Mouse (Mus musculus) B cell, adult 2 months (primary cell): ENCODE results near the gene Hoxc13.

Source experiments
- DNase-seq, 2 experiments: peaks; one replicate each; pipeline ENCODE4 v3.0.0; 2022

Gene Hoxc13

DNA sequence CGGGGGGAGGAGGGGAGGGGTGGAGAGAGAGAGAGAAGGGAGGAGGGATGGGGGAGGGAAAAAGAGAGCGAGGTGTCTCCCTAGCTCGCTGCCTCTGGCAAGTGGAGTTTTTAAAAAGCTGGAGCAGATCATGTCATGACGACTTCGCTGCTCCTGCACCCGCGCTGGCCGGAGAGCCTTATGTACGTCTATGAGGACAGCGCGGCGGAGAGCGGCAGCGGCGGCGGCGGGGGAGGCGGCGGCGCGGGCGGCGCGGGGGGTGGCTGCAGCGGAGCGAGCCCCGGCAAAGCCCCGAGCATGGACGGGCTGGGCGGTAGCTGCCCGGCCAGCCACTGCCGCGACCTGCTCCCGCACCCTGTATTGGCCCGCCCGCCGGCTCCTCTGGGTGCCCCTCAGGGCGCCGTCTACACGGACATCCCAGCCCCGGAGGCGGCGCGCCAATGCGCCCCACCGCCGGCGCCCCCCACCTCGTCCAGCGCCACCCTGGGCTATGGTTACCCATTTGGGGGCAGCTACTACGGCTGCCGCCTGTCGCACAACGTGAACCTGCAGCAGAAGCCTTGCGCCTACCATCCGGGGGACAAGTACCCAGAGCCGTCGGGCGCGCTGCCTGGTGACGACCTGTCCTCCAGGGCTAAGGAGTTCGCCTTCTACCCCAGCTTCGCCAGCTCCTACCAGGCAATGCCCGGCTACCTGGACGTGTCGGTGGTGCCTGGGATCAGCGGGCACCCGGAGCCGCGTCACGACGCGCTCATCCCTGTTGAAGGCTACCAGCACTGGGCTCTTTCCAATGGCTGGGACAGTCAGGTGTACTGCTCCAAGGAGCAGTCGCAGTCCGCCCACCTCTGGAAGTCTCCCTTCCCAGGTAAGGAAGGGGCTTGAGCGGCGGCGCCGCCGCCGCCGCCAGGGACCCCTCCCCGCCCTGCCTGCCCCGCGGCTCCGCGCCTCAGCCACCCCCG lies at the start of gene Hoxc13:
Hoxc13 (plus strand) TSS at position 51 of the 959 bp plus-strand sequence.
- no peak for DNase-seq

DNA sequence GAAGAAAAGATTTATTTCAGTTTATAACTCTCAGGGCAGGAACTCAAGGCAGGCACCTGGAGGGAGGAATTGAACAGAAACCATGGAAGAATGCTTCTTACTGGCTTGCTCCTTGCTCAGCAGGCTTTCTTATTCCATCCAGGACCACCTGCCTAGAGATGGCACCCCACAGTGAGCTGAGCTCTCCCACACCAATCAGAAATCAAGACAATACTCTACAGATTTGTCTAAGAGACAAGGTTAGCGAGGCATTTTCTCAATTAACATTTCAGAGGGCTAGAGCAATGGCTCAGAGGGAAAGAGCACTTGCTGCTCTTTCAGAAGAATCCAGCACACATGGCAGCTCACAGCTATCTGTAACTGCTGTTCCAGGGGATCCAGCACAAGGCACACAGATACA lies 35.1 kb upstream of the Hoxc13 start:
- DNase-seq = no peak

DNA sequence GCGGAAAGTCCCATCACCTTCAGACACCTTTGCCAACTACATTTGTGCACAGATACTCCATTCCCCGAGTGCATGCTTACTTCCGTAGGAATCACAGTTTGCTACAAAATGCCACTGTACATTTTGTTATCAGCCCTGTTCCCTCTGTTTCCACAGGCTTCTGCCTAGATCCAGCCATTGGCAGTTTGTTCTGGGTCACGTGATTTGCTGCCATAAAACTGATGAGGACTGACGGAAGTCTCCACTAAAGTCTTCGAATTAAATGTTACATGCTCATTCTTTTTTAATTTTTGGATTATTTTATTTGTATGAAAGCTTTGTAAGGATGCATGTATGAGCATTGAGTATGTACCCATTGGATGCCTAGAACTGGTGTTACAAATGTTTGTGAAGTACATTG lies 25.8 kb upstream of the Hoxc13 start:
- DNase-seq = no peak

GRCm38 (mm10) chr15:102904946-102905345 lies 16.0 kb upstream of the Hoxc13 start:
- DNase-seq = no peak

DNA sequence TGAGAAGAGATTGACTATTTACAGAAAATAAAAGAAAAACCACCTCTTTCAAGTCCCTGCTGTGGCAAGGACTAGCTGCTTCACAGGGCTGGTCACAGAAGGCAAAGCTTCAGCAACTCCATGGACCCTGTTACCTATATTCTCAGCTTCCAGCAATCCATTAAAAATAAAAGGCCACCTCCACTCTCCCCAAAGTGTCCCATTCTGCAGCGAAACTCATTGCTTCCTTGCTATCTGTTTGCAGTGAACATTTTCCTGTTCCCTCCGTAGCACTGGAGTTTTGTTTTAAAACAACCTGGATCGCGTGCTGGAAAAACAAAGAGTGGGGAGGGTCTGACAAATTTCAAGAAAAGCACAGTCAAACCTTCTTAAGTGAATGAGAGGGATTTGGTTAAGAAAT lies 11.4 kb upstream of the Hoxc13 start:
- DNase-seq = no peak

DNA sequence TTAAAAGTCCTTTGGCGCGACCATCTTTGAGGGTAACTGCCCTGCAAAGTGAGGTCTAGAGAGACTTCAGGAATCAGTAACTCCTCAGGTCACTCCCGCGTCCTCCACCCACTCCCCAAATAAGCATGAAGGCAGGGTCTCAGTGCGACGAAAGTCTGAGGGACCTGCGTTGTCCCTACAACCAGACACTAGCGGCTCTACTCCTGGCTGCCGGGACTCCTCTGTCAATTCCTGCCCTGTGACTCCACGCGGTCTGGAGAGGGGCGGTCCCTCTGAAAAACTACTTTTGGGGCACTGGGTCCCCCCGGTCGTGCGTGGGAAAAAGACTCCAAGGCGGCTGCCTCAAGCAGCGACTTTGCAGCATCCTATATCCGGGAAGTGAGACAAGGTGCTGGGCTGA lies 10.9 kb upstream of the Hoxc13 start:
- DNase-seq = no peak

GRCm38 (mm10) chr15:102910496-102911095 lies 10.3 kb upstream of the Hoxc13 start:
- DNase-seq = no peak

DNA sequence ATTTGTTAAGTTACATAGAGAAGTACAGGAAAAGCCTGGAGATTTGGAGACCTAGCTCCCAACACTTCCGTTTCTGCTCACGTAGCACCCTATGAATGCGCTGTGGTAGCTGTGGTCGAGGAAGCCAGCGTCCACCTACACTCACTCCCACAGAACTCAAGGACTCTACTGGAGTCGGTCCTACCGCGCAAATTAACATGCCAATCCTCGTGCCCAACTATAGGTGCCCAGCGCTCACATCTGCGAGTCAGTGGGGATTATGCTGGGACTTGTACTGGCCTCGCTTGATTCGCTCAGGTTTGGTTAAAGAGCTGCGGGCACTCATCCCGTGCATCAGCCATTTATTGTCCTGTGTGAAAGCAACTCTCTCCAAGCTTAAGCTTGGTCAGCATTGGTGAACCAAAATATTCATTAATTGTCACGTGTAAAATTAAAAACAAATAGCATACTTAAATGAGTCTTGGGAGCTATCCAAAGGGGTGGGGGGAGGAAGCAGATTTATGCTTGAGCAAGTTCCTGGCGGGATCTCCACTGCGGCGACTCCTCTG lies 7.8 kb upstream of the Hoxc13 start:
- no peak for DNase-seq

GRCm38 (mm10) chr15:102917972-102918572 lies 2.8 kb upstream of the Hoxc13 start:
- DNase-seq = no peak

GRCm38 (mm10) chr15:102918611-102919265 lies 2.2 kb upstream of the Hoxc13 start:
- no peak for DNase-seq

DNA sequence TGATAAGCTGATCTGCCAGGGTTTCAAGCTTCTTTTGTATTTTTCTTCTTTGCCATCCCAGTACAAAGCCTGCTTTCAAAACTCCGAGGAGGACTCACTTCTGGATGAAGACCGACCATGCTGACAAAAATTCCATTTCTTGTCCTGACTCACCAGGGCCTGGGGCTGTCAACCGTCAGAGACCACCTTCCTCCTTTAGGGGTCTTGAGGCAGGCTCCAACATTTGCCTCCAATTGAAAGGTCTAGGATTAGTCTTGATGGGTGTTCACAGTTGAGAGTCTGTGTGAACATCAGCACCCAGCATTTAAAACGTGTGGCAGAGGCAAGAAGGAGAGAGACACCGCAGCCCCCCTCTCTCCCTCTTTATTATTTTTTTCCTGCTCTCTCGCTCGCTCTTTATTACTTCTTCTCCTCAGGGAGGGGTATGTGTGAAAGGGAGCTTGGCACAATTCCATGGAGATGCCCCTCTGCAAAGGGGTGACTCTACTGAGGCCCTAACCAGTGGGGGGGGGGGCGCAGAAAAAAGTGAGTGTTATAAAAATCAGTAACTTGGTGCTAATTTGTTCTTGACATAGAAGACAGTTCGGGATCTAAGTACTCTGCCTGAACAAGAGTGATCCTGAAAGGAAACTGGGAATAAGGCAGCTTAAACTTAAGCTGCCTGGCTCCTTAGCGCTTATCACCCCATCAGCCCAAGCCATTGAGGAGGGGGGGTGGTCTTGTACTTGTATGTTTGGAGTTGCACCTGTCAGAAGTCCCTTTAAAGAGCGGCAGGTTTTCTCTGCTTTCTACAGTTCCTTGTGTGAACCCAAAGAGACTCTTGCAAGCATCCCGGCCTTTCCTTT lies 1.3 kb upstream of the Hoxc13 start:
- DNase-seq = no peak

- DNase-seq = no peak
Observed at GRCm38 (mm10) chr15:102920619-102921018, 284 bp upstream of the Hoxc13 start.

DNA sequence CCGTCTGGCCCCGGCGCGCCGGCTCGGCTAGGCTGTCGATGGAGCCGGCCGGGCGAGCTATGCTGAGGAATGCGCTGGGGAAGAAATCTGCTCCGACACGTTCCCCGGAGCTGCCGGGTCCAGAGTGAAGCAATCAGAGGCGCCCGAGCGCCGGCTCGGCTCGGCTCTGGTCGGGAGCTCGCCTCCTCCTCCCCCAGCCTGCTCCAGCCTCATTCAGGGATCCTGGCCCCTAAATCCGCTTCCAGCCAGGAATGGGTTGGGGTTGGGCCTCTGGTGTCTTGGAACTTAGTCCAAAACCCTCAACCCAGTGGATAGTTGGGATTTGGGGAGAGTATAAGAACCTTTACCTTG lies 1.1 kb downstream of the Hoxc13 start:
- no peak for DNase-seq

GRCm38 (mm10) chr15:102922636-102923500 lies 2.0 kb downstream of the Hoxc13 start:
- DNase-seq = no peak

GRCm38 (mm10) chr15:102927032-102927645 lies 6.2 kb downstream of the Hoxc13 start:
- DNase-seq = no peak

GRCm38 (mm10) chr15:102931706-102932358 lies 10.9 kb downstream of the Hoxc13 start:
- DNase-seq = no peak

- DNase-seq = no peak
Observed at GRCm38 (mm10) chr15:102934438-102934837, 13.5 kb downstream of the Hoxc13 start.

DNA sequence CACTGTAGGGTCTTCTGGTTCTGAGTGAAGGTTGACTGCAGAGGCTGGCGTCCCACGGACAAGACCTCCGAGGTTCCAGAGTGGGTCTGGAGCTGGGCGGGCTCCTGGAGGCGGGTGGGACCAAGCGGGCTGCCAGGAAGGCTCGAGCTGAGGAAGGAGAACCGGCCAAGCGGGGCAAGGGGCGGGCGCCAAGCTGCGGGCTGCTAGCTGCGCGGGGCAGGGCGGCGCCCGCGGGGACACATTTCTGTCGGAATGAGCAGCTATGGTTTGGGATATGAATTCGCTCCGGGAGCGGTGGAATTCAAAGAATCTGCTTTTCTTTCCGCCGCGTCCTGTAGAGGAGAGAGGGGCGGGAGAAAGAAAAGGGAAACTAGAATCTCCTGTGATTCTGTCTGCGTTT lies 14.0 kb downstream of the Hoxc13 start:
- no peak for DNase-seq

- no peak for DNase-seq
Observed at GRCm38 (mm10) chr15:102936279-102936972, 15.5 kb downstream of the Hoxc13 start, which contains the start of gene Hoxc12. Gene Hoxc12 (plus strand): TSS chr15:102936757.
